ENCODE assay signal across 10 mouse cellular contexts in the genomic region with DNA sequence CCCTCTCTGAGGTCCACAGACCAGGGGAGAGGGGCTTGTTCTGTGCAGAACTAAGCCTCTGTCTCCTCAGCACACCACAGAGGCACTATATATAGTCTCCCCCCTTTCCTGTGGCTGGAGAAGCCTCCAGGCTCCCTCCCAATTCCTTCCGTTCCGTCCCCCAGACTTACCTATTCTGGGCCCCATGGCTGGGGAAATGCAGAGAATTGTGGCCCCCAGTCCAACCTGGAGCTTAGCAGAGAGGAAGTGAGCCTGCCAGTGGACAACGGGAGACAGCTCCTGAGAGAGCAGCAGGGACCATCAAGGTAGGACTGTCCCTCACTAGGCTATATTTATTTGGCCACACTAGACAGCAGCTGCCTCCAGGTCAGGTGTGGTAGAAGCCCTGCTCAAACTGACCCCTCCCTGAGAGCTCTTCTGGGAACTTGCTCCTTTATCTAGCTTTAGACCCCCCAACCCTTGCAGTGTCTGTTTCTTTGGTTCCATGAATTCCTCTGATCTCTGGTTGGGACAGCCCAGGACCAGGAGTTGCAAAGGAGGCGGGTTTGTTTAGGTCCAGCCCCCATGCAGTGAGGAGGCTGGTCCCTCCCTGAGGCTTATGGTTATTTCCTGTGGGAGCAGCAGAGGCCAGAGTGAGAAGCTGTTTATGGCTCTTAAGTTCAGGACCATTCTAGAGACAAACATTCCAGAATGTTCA. TPM values are rescaled to one million over a fixed set of nuclear protein-coding genes. Genes with fewer than 3 reads are reported as not detected.
DNase-seq lines count a peak whose midpoint lies in the region; ATAC-seq and TF ChIP-seq lines count a peak whose summit lies in the region.
"Had no signal": no experiment of that assay in that cellular context is flagged by ENCODE, and none has a peak within 500 bp of the region (broad histone marks: within the 10 kb centered on the region; RNA-seq: fewer than 3 reads in every experiment).

No protein-coding gene starts in this region.

- H3K36me3 ChIP-seq in heart, adult 2 months (ENCODE audit: control insufficient read depth, insufficient read depth, low read length) = no peaks in the 10 kb centered on the region
- no peaks in the 10 kb centered on the region for H3K36me3 ChIP-seq in heart, embryonic 12.5 days

- no peak for TF ChIP-seq CTCF in heart, adult 2 months (IDR thresholded peaks at IDR 0.05)

- peak; percentile 72 to 80 for DNase-seq in heart, adult 2 months
- peak; percentile 53 to 61 for DNase-seq in gastrocnemius, adult 8-10 months (ENCODE audit: low spot score in 2 of 2)
- DNase-seq in kidney, adult 18-20 months = peak; percentile 27
- DNase-seq in lung, postnatal 25 days (ENCODE audit: low spot score) = peak; percentile 32
- no peak for DNase-seq in right cerebral cortex, postnatal 25 days
- DNase-seq in cerebellum, postnatal 14 days = no peak
- DNase-seq in frontal cortex, postnatal 25 days (ENCODE audit: low spot score in 2 of 2) = no peak

- H3K27me3 ChIP-seq in heart, adult 2 months (ENCODE audit: control insufficient read depth, insufficient read depth, low read length) = no peaks in the 10 kb centered on the region
- peaks cover 40% of the 10 kb centered on the region for H3K27me3 ChIP-seq in heart, embryonic 12.5 days (replicated peaks)

- H3K27ac ChIP-seq in heart, adult 2 months = peak overlapping the region; percentile 92
- no peak overlapping the region for H3K27ac ChIP-seq in heart, embryonic 12.5 days (ENCODE audit: poor library complexity, severe bottlenecking)

- TF ChIP-seq EP300 in heart, adult 2 months (IDR thresholded peaks at IDR 0.05; ENCODE audit: insufficient read depth, low read depth, low read length) = 0 out of 2 replicates have a peak, but pooled peaks have one; percentile 11

- TF ChIP-seq POLR2A in heart, adult 2 months (IDR thresholded peaks at IDR 0.05; ENCODE audit: insufficient read depth, low read depth, low read length) = peak; percentile 72

- peak overlapping the region; percentile 36 for H3K4me3 ChIP-seq in heart, adult 2 months
- H3K4me3 ChIP-seq in heart, embryonic 12.5 days = no peak overlapping the region

- H3K79me2 ChIP-seq in heart, adult 2 months (replicated peaks; ENCODE audit: control insufficient read depth, insufficient read depth, low read length) = no peaks in the 10 kb centered on the region

- H3K4me2 ChIP-seq in heart, embryonic 12.5 days = no peak overlapping the region

- H3K4me1 ChIP-seq in heart, adult 2 months (ENCODE audit: control insufficient read depth, insufficient read depth, low read length) = peaks cover 30% of the 10 kb centered on the region
- H3K4me1 ChIP-seq in heart, embryonic 12.5 days (replicated peaks) = peaks cover 24% of the 10 kb centered on the region

- H3K9me3 ChIP-seq in heart, embryonic 12.5 days (replicated peaks) = no peaks in the 10 kb centered on the region

- peak overlapping the region; percentile 58 for H3K9ac ChIP-seq in heart, adult 2 months (ENCODE audit: low read depth, low read length)
- no peak overlapping the region; the same call in 1 of the 2 replicates for H3K9ac ChIP-seq in heart, embryonic 12.5 days

- no peak for ATAC-seq in heart, embryonic 12.5 days (ENCODE audit: insufficient number of reproducible peaks, low FRiP score)

- intact Hi-C loops in heart, adult 2 months (cut with DNase I) = no loop called here

- WGBS in heart, adult 2 months = 37% methylated on average over 4 of the region's 4 CpGs
- 39% methylated on average over 4 of the region's 4 CpGs for WGBS in heart, embryonic 12.5 days

RNA-seq across cellular contexts. Expression of gene Slco2b1, which starts 4.7 kb away (rescaled TPM):
- 10 to 100 TPM in 1 of 2 experiments, 1 to 10 TPM in 1; 8.5 to 10.1 TPM for total RNA-seq in heart, adult 2 months (2021)
- 11.7 and 14.4 TPM in 2 replicates for polyA plus RNA-seq in heart, adult 2 months (2012; rRNA removed)
- polyA plus RNA-seq in heart, embryonic 12.5 days (2016; fragmentation: Nextera tagmentation; extraction: Ambion mirVana) = 0.65 and 0.77 TPM in 2 replicates
- 1 to 10 TPM; 2.5 to 5.8 (median 4.3) TPM for total RNA-seq in gastrocnemius, adult 8-10 months (2022)

RNA-seq across cellular contexts. Expression of gene Olfr520, which starts 23.6 kb away (rescaled TPM):
- total RNA-seq in heart, adult 2 months (2021) = not detected
- not detected in 2 replicates for polyA plus RNA-seq in heart, adult 2 months (2012; rRNA removed)
- not detected in 2 replicates for polyA plus RNA-seq in heart, embryonic 12.5 days (2016; fragmentation: Nextera tagmentation; extraction: Ambion mirVana)
- under 1 TPM in 1 of 4 experiments, not detected in 3; 0.52 TPM for total RNA-seq in gastrocnemius, adult 8-10 months (2022)
- total RNA-seq: ES-E14 had no signal
- polyA plus RNA-seq: heart, embryonic 14.5 days had no signal

RNA-seq across cellular contexts. Expression of gene Olfr521, which starts 56.8 kb away (rescaled TPM):
- not detected for total RNA-seq in heart, adult 2 months (2021)
- not detected in 2 replicates for polyA plus RNA-seq in heart, adult 2 months (2012; rRNA removed)
- not detected in 2 replicates for polyA plus RNA-seq in heart, embryonic 12.5 days (2016; fragmentation: Nextera tagmentation; extraction: Ambion mirVana)
- not detected for total RNA-seq in gastrocnemius, adult 8-10 months (2022)
- total RNA-seq: ES-E14 had no signal
- polyA plus RNA-seq: heart, embryonic 14.5 days had no signal

Comparison
In these comparisons a context has a peak if more than half of its experiments do, and no peak if none do; other contexts are left out.
1. DNase-seq: peak in heart, adult 2 months (2 of 2), gastrocnemius, adult 8-10 months (2 of 2), kidney, adult 18-20 months (single experiment) and lung, postnatal 25 days (single experiment); none in right cerebral cortex, postnatal 25 days (single experiment), cerebellum, postnatal 14 days (0 of 2) and frontal cortex, postnatal 25 days (0 of 2).